Mouse (Mus musculus): ENCODE data around the gene Cers6.

- TF ChIP-seq CTCF (IDR thresholded peaks at IDR 0.05) (no peak), POLR2A (IDR thresholded peaks at IDR 0.05; ENCODE audit: insufficient read depth, low read depth, low read length) (no peak)
Observed at GRCm38 (mm10) chr2:69138759-69139158, 277.5 kb downstream of the Cers6 start.
